Mouse (Mus musculus) kidney, embryonic 15.5 days (tissue): Measurements from ENCODE around the gene Psmc4. TPM values are rescaled to one million over a fixed set of nuclear protein-coding genes. Genes with fewer than 3 reads are reported as not detected.

Experiments
- ATAC-seq: fragments of 200-750 bp; cut with Nextera tagmentation; replicated peaks from 2 replicates; pipeline ENCODE4 v1.8.0; 2017; ENCODE audit warnings: moderate TSS enrichment; ENCODE audit not compliant: low FRiP score
- H3K27ac ChIP-seq: fragments of 300-500 bp; sonication (generic); 2 replicates; pipeline ENCODE4 v1.5.1; 2015; ENCODE audit warnings: mild to moderate bottlenecking, inconsistent platforms
- H3K27me3 ChIP-seq: fragments of 300-500 bp; sonication (generic); 2 replicates; pipeline ENCODE4 v1.6.1; 2015; ENCODE audit warnings: inconsistent platforms
- H3K36me3 ChIP-seq: fragments of 300-500 bp; sonication (generic); 2 replicates; pipeline ENCODE4 v1.6.1; 2015; ENCODE audit warnings: inconsistent platforms
- H3K4me1 ChIP-seq: fragments of 300-500 bp; sonication (generic); 2 replicates; pipeline ENCODE4 v1.6.1; 2015; ENCODE audit warnings: inconsistent platforms
- H3K4me2 ChIP-seq: fragments of 300-500 bp; sonication (generic); 2 replicates; pipeline ENCODE4 v1.6.1; 2015; ENCODE audit warnings: moderate library complexity, mild to moderate bottlenecking, inconsistent platforms
- H3K4me3 ChIP-seq: fragments of 300-500 bp; sonication (generic); replicated peaks from 2 replicates; pipeline ENCODE4 v1.5.1; 2015; ENCODE audit warnings: mild to moderate bottlenecking, inconsistent platforms
- H3K9ac ChIP-seq: fragments of 300-500 bp; sonication (generic); 2 replicates; pipeline ENCODE4 v1.6.1; 2015; ENCODE audit warnings: mild to moderate bottlenecking, inconsistent platforms
- H3K9me3 ChIP-seq: fragments of 300-500 bp; sonication (generic); replicated peaks from 2 replicates; pipeline ENCODE4 v1.6.1; 2016; ENCODE audit warnings: inconsistent platforms
- WGBS: fragments of 180-500 bp; shearing (Covaris S2); methylation state at CpG from one replicate; pipeline ENCODE4 v1.1.7; 2015; ENCODE audit warnings: mixed read lengths; 5-methylcytosine and 5-hydroxymethylcytosine counted together
- polyA plus RNA-seq: library from polyadenylated mRNA; unstranded; fragments of >200 nt; fragmentation: Nextera tagmentation; extraction: Ambion mirVana; gene quantifications from 2 replicates; pipeline ENCODE4 v1.2.1, GENCODE M21; 2015

Gene Psmc4
- 299 and 310 TPM in 2 replicates for polyA plus RNA-seq

DNA sequence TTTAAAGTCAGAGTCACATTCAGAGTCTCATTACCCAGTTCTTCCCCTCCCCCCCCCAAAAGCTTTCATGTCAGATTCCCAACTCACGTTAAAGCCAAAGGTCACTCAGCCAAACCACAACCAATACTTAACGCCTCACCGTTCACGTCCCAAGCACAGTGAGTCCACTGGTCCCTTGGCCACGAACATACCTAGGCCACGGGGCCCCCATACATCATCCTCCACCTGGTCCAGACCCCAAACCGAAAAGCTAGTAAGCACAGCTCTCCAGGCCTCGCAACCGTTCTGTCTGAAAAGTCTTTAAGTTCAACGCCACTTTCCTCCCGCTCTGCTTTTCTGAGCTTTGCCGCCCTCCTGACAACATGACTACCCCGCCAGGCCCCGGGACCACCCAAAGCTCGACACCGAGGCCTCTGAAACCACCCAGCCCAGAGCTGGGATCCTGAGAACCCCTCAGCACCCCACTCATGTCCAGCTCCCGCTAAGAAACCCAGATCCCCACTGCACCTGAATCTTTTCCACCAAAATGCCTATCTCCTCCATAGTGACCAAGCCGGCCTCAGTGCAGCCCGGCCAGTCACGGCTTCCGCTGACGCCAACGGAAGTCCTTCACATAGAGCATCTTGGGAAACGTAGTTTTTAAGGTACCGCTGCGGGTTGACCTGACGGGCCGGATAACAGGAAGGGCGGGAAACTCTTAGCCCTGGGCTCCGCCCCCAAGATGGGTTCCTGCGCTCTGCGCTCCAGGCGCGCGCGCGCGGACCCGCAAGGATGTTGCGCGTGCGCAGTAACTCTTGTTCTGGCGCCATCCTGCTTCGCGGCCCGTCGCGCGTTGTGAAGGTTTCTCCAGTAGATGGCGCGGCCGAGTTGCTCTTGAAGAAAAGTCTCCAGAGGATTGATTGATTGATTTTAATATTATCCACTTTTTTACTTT, at the start of gene Psmc4:
Psmc4 (minus strand) TSS at position 626 of the 934 bp plus-strand sequence.
- ATAC-seq, result peak; percentile 96
- peak within 1 kb of the TSS; percentile 55; the same call in 1 of the 2 replicates for H3K27ac ChIP-seq
- 1% methylated on average over 52 of the region's 52 CpGs for WGBS

DNA sequence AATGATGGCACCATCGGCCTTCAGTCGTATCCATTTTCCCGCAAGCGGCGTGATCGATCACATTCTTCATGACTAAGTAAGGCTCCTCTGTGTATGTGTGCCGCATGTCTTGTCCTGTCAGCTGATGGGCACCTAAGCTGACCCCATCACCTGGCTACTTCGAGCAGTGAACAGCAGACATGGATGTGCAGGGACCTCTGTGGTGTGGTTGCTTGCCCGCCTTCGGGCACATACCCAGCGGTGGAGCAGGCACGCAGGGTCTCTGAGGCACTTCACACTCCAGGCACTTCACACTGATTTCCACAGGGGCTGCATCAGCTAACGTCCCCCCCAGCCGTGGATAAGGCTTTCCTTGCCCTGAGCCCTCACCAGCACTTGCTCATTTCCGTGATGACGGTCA, 49.2 kb upstream of the Psmc4 start:
- peaks cover 7% of the 10 kb centered on the region; the same call in 1 of the 2 replicates for H3K27me3 ChIP-seq
- no peak overlapping the region for H3K9ac ChIP-seq
- peaks cover 12% of the 10 kb centered on the region for H3K9me3 ChIP-seq
- WGBS, result 93% methylated on average over 16 of the region's 16 CpGs
- no peak for ATAC-seq
- no peaks in the 10 kb centered on the region for H3K4me1 ChIP-seq
- H3K4me3 ChIP-seq, result no peak overlapping the region
- H3K27ac ChIP-seq, result no peak overlapping the region
- H3K36me3 ChIP-seq, result no peaks in the 10 kb centered on the region
- no peak overlapping the region for H3K4me2 ChIP-seq

More for the DNA sequence above, at the start of gene Psmc4:
- Histone ChIP-seq H3K4me2 (peak within 1 kb of the TSS; percentile 70), H3K4me3 (peak within 1 kb of the TSS; percentile 85), H3K9ac (peak within 1 kb of the TSS; percentile 82), H3K4me1 (peaks cover 18% of the 10 kb centered on the region), H3K27me3 (0 out of 2 replicates have a peak, but pooled peaks cover 4% of the 10 kb centered on the region), H3K9me3 (no peaks in the 10 kb centered on the region), H3K36me3 (peaks cover 42% of the 10 kb centered on the region)

DNA sequence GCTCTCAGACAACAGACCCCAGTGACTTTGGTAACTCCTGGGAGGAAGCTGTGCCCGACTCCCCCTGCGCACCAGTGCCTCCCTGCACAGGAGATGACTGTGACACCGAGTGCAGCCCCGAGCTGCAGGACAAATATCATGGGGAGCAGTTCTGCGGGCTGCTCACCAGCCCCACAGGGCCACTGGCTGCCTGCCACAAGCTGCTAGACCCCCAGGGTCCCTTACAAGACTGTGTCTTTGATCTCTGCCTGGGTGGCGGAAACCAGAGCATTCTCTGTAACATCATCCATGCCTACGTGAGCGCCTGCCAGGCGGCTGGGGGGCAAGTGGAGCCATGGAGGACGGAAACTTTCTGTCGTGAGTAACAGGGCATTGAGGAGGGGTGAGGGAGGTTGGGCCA, 43.6 kb upstream of the Psmc4 start:
- H3K27ac ChIP-seq, result no peak overlapping the region
- no peaks in the 10 kb centered on the region; the same call in 1 of the 2 replicates for H3K9me3 ChIP-seq
- no peaks in the 10 kb centered on the region for H3K27me3 ChIP-seq
- 31% methylated on average over 11 of the region's 11 CpGs for WGBS
- no peaks in the 10 kb centered on the region for H3K4me1 ChIP-seq
- H3K4me2 ChIP-seq, result no peak overlapping the region
- ATAC-seq, result no peak
- H3K4me3 ChIP-seq, result no peak overlapping the region
- H3K9ac ChIP-seq, result no peak overlapping the region
- no peaks in the 10 kb centered on the region for H3K36me3 ChIP-seq

DNA sequence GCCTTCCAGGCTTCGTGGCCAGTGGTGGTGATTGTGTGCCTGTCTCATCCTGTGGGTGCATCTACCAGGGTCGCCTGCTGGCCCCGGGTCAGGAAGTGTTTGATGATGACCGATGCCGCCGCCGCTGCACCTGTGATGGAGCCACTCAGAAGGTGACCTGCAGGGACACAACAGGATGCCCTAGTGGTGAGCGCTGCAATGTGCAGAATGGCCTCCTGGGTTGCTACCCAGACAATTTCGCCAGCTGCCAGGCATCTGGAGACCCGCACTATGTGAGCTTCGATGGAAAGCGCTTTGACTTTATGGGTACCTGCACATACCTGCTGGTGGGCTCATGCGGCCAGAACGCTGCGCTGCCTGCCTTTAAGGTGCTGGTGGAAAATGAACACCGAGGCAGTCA, 36.3 kb upstream of the Psmc4 start:
- Histone ChIP-seq H3K4me1 (no peaks in the 10 kb centered on the region), H3K27ac (no peak overlapping the region), H3K27me3 (no peaks in the 10 kb centered on the region), H3K9me3 (no peaks in the 10 kb centered on the region), H3K36me3 (no peaks in the 10 kb centered on the region), H3K4me3 (no peak overlapping the region), H3K4me2 (no peak overlapping the region), H3K9ac (no peak overlapping the region)
- no peak for ATAC-seq
- WGBS, result 82% methylated on average over 16 of the region's 16 CpGs

DNA sequence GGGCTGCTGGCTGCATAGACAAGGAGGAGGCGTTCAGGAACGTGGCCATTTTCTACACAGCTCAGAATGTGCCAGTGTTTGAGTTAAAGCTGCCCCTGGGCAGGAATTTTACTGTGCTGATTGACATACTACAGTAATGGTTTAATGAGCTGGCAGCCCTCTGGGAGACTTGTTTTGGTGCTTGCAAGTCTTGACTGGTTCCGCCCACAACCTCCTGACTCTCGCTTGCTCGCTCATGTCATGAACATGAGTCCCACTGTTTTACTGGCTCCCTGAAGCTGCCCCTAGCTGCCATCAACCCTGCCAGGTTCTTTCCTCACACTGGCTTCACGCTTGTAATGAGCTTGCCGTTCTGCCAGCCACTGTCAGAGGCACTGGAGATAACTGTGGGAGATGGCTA, 34.3 kb upstream of the Psmc4 start:
- no peak overlapping the region for H3K9ac ChIP-seq
- 65% methylated on average over 7 of the region's 7 CpGs for WGBS
- H3K4me3 ChIP-seq, result no peak overlapping the region
- no peak overlapping the region for H3K27ac ChIP-seq
- H3K4me2 ChIP-seq, result no peak overlapping the region
- ATAC-seq, result no peak
- no peaks in the 10 kb centered on the region for H3K9me3 ChIP-seq
- no peaks in the 10 kb centered on the region for H3K4me1 ChIP-seq
- no peaks in the 10 kb centered on the region for H3K36me3 ChIP-seq
- H3K27me3 ChIP-seq, result no peaks in the 10 kb centered on the region

DNA sequence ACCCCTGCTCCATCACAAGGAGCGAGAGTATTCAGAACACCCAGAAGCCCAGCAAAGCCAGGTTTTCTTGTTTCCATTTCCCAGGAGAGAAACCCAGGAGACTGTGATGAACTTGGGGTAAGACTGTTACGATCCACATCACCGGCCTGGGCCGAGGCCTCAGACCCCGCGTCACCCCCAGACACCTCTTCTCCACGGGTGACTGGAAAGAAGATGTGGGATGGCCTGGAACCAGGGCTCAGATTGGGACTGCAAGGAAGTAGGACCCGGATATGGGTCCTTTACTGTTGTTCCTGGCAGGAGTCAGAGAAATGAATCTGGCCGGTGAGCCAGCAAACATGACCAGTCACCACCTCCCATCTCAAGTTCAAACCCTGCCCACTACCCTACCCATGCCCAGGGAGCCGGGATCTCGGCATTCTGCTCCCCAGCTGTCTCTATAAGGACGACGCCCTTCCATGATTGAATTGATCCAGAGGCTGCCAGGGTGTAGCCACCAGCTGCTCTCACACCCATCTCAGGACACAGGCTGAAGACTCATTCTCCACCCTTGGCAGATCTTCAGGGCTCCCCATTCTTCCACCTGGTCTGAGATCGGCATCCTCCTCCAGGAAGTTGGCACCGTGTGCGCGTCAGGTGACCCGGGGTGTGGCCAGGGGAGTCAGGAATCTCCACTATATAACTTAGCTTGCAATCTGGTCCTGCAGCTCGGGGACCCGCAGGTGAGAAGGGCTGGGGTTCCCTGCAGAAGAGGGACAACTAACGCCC, 20.8 kb upstream of the Psmc4 start, which contains the start of gene Fcgbp:
Fcgbp (plus strand) TSS at position 706 of the 768 bp plus-strand sequence.
- Histone ChIP-seq H3K36me3 (no peaks in the 10 kb centered on the region), H3K27me3 (peaks cover 6% of the 10 kb centered on the region; the same call in 1 of the 2 replicates), H3K9me3 (no peaks in the 10 kb centered on the region), H3K9ac (no peak within 1 kb of the TSS), H3K4me2 (no peak within 1 kb of the TSS), H3K27ac (no peak within 1 kb of the TSS), H3K4me1 (no peaks in the 10 kb centered on the region), H3K4me3 (no peak within 1 kb of the TSS)
- no peak for ATAC-seq
- WGBS, result 79% methylated on average over 21 of the region's 21 CpGs

DNA sequence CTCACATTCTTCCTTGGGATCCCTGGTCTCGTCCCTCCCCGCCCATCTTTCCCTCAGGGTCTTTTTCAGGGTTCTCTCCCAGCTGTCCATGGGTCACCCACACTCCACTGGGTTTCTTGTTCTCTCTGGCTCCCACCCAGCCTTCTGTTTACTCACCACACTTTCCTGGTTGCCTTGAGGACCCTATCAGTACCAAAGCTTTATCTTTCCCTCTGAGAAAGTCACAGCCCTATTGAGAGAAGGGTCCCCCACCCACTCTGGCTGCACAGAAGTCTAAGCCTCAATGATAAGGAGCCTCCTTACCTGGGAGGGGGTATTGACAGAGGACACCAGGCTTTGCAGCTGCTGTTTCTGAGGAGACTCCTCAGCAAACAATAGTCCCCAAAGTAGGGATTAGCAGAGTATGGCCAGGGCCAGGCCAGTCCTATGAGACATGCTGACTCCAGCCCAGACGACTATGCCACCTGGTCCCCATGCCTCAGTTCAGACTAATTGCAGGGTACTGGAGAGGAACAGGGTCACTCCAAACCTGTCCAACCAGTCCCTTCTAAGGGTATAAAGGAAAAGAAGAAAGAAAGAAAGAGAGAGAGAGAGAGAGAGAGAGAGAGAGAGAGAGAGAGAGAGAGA, 19.8 kb upstream of the Psmc4 start:
- ATAC-seq, result no peak
- Histone ChIP-seq H3K4me1 (no peaks in the 10 kb centered on the region), H3K36me3 (no peaks in the 10 kb centered on the region), H3K9me3 (no peaks in the 10 kb centered on the region), H3K9ac (no peak overlapping the region), H3K27ac (no peak overlapping the region), H3K27me3 (peaks cover 6% of the 10 kb centered on the region; the same call in 1 of the 2 replicates), H3K4me3 (no peak overlapping the region), H3K4me2 (no peak overlapping the region)
- WGBS, result 48% methylated on average over 3 of the region's 3 CpGs

DNA sequence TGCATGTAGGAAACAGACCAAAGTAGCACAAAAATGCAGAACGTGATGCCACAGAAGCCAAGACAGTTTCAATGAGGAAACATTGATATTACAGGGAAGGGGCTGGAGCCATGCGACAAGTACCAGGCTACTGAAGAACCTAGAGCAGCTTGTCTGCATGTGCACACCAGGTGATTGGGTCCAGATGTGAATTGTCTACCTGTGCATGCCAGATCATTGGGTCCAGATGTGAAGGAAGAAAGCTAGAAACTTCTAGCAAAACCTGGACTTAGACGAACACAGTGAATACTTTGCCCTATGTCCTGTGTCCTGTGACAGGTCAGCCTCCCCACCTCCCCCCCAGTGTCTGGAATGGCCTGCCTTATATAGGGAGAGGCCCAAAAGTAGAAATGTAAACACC, 18.8 kb upstream of the Psmc4 start:
- 86% methylated on average over 3 of the region's 3 CpGs for WGBS
- Histone ChIP-seq H3K4me1 (no peaks in the 10 kb centered on the region), H3K27ac (no peak overlapping the region), H3K9ac (no peak overlapping the region), H3K9me3 (no peaks in the 10 kb centered on the region), H3K36me3 (no peaks in the 10 kb centered on the region), H3K27me3 (peaks cover 10% of the 10 kb centered on the region; the same call in 1 of the 2 replicates), H3K4me3 (no peak overlapping the region), H3K4me2 (no peak overlapping the region)
- no peak for ATAC-seq

DNA sequence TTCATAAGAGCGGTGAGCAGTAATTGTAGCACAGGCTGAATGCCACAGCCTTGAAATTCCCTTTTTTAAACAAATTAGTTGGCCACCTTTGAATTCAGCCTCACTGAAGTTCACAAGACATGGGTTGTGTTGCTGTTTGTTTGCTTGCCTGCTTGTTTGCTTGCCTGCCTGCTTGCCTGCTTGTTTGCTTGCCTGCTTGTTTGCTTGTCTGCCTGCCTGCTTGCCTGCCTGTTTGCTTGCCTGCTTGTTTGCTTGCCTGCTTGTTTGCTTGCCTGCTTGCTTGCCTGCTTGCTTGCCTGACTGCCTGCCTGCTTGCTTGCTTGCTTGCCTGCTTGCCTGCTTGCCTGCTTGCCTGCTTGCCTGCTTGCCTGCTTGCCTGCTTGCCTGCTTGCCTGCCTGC, 10.1 kb upstream of the Psmc4 start:
- peaks cover 10% of the 10 kb centered on the region; the same call in 1 of the 2 replicates for H3K27me3 ChIP-seq
- H3K4me1 ChIP-seq, result no peaks in the 10 kb centered on the region
- H3K27ac ChIP-seq, result no peak overlapping the region
- 90% methylated on average over 1 of the region's 1 CpGs for WGBS
- no peaks in the 10 kb centered on the region for H3K36me3 ChIP-seq
- no peak for ATAC-seq
- H3K4me2 ChIP-seq, result no peak overlapping the region
- H3K9me3 ChIP-seq, result no peaks in the 10 kb centered on the region
- no peak overlapping the region for H3K4me3 ChIP-seq
- no peak overlapping the region for H3K9ac ChIP-seq

DNA sequence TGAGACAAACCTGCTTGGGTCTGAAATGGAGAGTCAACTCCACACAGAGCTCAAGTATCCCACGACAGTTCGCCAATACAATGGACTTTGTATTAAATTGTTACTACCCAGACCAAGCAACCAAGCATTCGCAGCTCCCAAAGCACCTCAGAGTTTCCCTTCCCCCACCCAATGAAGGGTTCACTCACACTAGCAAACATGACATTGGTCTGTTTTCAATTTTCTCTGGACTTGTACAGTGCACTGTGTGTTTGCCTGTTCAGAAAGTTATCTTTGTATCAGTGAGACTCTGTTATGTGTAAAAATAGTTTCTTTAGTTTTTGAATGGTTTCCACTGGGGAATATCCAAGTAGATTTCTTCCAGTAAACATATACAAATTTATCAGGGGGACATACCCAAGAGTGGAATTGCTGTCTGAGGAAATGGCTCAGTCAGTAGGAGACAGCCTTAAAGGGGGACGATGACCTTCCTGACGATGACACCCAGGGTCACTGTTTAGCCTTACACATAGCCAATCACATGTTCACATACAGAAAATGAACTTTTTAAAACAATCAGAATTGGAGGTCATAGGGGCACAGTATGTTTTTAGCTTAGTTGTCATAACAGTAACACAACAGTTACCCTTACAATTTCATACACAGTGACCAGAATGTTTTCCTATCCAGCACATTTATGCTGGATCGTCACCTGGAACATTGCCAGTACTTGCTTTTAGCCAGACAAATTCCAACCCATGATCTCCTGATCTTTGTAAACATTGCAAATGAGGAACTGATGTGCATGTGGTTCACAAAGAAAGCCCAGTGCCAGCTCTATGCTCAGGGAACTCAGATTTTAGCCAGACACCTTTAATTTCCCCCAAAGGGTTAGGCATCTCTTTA, 3.4 kb upstream of the Psmc4 start:
- no peak overlapping the region for H3K4me3 ChIP-seq
- peaks cover 16% of the 10 kb centered on the region for H3K4me1 ChIP-seq
- H3K4me2 ChIP-seq, result no peak overlapping the region
- peaks cover 6% of the 10 kb centered on the region; the same call in 1 of the 2 replicates for H3K27me3 ChIP-seq
- H3K9me3 ChIP-seq, result no peaks in the 10 kb centered on the region
- H3K36me3 ChIP-seq, result peaks cover 7% of the 10 kb centered on the region
- no peak overlapping the region for H3K9ac ChIP-seq
- no peak for ATAC-seq
- WGBS, result 86% methylated on average over 6 of the region's 6 CpGs
- H3K27ac ChIP-seq, result no peak overlapping the region

DNA sequence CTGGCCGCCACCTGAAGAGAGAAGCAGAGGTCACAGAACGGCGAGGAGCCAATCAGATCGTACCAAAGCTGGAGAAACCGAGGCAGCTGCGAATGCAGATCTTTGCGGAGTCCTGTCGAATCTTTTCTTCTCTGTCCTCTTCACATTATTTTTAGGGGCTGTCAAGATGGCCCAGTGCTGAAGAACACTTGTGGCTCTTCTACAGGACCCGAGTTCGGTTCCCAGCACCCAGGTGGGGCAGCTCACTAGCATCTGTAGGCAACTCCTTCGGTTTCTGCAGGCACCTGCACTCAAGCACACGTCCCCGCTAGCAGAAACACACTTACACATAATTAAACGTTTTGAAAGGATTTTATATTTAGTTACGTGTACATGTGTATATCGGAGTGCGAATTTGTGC, 683 bp upstream of the Psmc4 start:
- WGBS, result 62% methylated on average over 17 of the region's 17 CpGs
- H3K27me3 ChIP-seq, result 0 out of 2 replicates have a peak, but pooled peaks cover 4% of the 10 kb centered on the region
- peak overlapping the region; percentile 43; the same call in 1 of the 2 replicates for H3K9ac ChIP-seq
- peak overlapping the region; percentile 85 for H3K4me3 ChIP-seq
- peaks cover 18% of the 10 kb centered on the region for H3K4me1 ChIP-seq
- peak overlapping the region; percentile 70 for H3K4me2 ChIP-seq
- ATAC-seq, result no peak
- no peaks in the 10 kb centered on the region for H3K9me3 ChIP-seq
- H3K36me3 ChIP-seq, result peaks cover 34% of the 10 kb centered on the region
- no peak overlapping the region for H3K27ac ChIP-seq
